Mouse (Mus musculus) lung, postnatal 36 days (tissue): ENCODE results near the gene Gtf2a2.

Experiments used
- DNase-seq: peaks from one replicate; pipeline ENCODE4 v3.0.0; 2022; ENCODE audit warnings: mixed read lengths

Gtf2a2 gene

DNA sequence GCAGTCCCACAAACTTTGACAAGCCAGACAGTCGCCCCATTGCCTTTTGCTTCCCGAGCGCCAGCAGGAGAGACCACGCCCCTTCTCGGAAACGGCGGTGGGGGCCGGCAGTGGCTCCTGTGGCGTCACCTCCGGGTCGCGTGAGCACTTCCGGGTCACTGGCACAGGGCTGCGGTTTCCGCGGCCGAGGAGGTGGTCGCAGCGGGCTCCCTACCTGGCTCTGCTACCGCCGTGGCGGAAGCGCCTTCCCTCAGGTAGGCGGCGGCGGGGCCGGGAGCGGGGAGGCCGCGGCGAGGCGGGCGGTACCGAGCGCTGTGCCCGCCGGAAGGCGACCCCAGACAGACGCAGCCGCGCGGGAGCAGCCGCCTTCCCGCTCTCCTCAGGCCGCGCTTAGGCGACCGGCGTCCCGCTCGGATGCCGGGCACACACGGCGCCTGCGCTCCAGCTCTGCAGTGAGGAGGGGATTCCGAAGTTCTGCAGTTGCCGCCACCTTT is at the start of gene Gtf2a2:
TSS of gene Gtf2a2 (plus strand) at position 143 of the 494 bp plus-strand sequence.
- DNase-seq = peak; percentile 95

GRCm38 (mm10) chr9:69964370-69964769 is 48.0 kb upstream of the Gtf2a2 start:
- no peak for DNase-seq

- no peak for DNase-seq
These were observed 26.8 kb upstream of the Gtf2a2 start for GRCm38 (mm10) chr9:69985526-69985925.

DNA sequence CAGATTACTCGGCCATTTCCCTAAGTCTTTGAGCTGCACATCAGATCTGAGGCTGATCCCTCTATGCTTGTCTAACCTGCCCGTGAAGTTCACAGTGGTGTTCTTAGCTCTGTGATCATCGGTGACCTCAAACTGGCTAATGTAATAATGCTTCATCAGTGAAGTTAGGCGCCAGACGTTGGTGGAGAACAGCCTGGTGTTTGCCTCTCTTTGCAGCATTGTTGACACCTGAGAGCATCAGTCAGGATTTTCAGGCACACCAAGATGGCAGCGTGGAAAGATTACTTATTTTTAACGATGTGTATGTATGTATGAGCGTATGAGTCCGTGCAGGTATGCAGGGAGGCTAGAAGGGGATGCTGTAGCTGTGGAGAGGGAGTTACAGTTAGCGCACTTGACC is 26.3 kb upstream of the Gtf2a2 start:
- no peak for DNase-seq

DNA sequence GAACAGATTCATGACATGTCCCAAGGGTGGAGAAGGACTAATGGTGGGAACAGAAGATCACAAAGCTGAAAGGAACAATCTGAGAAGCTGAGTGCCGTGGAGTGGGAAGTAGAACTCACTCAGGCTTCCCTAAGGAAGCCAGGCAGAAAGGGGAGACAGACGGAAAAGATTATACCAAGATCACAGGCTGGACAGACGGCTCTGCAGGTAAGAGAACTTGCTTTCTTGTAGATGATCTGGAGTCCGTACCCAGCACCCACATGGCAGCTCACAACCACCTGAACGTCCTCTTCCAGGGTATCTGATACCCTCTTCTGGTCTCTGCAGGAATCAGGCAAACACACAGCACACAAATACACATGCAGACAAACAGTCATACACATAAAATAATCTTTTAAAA is 25.8 kb upstream of the Gtf2a2 start:
- DNase-seq = no peak

- DNase-seq = peak; percentile 78
These were observed 24.8 kb upstream of the Gtf2a2 start for GRCm38 (mm10) chr9:69987579-69987978.

DNA sequence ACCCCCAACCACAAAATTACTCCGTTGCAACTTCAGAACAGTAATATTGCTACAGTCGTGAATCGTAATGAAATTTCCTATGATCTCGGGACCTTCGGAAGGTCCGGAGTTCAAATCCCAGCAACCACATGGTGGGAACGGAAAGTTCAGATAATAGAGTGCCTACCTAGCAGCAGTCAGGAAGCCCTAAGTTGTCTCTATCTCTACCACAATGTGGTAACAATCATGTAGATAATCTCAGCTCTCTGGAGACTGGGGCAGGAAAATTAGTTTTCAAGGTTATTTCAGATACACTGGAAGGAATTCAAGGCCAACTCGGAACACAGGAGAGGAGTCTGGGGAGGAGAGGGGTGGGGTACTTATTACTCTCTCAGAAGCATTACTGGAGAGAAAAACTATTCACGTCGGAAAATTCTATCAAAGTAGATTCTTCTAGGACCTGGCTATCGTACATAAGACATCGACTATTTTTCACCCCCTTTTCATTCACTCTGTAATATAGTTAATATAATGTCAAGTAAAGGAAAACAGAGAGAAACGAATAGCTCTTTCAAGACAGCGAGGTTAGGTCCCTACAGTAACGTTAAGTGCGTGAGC is 23.5 kb upstream of the Gtf2a2 start:
- DNase-seq = no peak

GRCm38 (mm10) chr9:69989303-69990121 is 22.8 kb upstream of the Gtf2a2 start, which contains the start of gene Bnip2:
Gene Bnip2, plus strand, starts transcription at chr9:69989466.
- DNase-seq = peak; percentile 97

DNA sequence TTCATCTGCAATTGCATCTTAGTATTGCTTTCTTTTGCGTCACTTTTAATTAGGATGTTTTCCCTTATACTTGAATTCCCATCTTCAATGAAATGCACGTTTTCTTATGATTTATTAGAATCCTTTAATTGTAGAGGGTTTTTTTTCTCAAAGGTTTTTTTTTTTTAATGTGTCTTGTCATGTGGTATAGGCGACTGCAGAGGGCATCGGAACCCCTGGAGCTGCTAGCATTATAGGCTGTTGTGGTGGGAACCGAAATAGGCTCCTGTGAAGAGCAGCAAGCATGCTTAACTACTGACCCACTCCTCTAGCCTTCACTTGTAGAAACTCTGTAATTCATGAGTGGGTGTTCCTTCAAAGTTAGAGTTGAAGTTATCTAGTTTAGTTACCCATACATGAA is 22.0 kb upstream of the Gtf2a2 start:
- no peak for DNase-seq

DNA sequence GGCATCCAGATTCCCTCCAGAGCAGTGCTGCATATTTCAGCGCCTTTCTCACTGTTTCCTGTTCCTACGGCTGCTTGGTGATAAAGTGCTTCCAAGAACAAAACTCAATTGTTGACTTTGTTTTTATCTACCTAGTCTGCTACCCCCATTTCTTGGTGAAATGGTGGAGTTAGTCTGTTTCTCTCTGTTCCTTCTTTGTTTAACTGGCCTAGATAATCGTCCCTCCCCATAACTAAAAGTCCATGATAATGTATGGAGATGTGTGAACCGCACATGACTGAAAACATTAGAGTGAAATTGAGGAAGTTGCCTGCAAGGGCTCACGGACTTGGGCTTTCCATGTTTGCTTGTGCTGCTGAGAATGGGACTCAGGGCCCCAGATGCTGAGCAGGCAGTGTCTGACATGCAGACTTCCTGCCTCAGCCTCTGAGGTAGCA is 19.5 kb upstream of the Gtf2a2 start:
- DNase-seq = peak; percentile 27

DNA sequence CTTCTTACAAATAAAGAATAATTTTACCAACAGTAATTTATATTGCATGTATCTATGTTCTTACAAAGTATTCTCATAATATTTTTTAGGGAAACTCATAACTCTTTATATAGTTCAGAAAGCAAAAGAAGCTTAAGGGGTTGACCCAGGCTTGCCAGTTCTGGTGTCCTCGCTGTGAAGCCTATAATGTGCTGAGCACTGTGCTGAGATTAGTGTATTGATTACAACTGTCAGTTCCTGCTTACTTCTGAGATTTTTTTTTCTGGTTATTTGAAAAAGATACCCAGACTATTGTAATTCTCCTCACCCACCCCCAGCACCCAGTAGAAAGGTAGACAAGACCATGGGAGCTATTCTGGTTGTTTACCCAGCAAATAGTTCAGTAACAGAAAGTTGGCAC is 18.9 kb upstream of the Gtf2a2 start:
- DNase-seq = no peak

- DNase-seq = no peak
These were observed 17.8 kb upstream of the Gtf2a2 start for GRCm38 (mm10) chr9:69994547-69994946.

DNA sequence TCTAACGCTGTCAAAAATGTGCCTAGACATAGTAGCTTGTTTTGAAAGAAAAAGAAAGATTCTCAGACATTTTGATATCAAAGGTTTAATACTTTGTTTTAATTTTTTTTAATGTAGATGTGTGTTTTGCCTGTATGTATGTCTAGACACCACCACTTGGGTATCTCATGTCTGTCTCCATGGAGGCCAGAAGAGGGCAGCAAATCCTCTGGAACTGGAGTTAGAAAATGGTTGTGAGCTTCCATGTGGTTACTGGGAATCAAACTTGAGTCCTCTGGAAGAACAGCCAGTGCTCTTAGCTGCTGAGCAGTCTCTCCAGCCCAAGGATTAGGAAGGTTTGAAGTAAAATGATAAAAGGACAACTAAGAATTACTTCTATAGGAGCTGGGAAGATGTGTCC is 13.0 kb upstream of the Gtf2a2 start:
- DNase-seq = no peak

GRCm38 (mm10) chr9:70003516-70003915 is 8.8 kb upstream of the Gtf2a2 start:
- DNase-seq = no peak

DNA sequence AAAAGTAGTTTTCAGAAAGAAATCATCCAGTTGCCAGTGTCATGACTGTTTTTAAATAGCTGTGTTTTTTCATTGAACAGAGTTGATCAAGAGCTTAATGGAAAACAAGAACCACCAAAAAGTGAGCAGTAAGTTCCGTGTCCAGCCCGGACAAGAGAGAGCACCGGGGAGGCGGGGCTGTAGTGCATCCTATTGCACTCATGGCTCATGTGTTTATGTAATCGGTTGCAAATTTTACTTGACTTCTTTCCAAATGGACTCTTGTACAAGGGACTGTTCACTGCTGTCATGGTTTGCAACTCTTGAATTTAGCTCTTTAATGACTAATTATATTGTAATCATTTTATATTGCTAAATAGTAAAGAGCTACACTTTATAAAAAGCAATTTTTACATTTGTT is 5.4 kb upstream of the Gtf2a2 start:
- DNase-seq = no peak

GRCm38 (mm10) chr9:70007506-70008248 is 4.7 kb upstream of the Gtf2a2 start:
- DNase-seq = no peak

- DNase-seq = no peak
These were observed 2.5 kb upstream of the Gtf2a2 start for GRCm38 (mm10) chr9:70009754-70010304.

DNA sequence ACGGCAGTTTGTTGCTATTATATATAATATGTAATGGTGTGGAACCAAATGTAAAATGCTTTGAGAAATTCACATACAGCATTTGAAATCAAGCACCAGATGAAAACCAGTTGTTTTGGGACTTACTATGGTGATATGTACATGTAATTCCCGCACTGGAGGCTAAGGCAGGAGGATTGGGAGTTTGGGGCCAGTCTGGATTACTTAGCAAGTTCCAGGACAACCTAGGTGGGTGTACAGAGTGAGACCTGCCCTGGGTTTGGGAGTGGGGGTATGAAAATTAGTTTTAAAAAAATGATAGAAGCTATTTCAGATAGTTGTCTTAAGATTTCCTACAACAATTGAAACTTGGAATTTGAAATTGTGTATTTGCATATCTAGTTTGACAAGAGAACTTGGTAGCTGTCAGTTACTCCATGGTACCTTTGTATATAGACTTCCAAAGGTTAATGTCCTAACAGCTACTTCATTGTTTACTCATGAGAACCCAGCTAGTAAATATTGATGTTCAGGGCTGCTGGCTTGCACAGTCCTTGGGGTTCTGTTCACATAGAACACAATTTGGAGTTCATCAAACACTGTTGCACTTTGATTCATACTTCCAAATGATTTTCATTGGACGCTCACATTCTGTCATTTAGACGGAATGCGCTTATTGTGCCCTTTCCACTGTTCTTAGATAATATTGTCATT is 1.4 kb upstream of the Gtf2a2 start:
- no peak for DNase-seq

- DNase-seq = no peak
These were observed 578 bp upstream of the Gtf2a2 start for GRCm38 (mm10) chr9:70011537-70012407.

DNA sequence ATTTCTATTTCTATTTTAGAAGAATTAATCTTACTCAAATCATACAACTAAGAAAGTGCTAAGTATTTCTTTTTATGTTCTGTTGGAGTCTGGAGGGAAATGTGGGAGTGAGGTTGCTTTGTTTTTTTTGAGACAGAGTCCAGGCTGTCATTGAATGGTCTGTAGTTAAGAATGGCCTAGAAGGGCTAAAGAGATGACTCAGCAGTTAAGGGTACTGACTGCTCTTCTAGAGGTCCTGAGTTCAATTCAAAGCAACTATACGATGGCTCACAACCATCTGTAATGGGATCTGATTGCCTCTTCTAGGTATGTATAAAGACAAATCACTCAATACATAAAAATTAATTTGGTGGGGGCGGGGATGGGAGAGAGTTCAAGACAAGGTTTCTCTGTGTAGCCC is 3.3 kb downstream of the Gtf2a2 start:
- DNase-seq = no peak

- peak; percentile 16 for DNase-seq
These were observed 6.5 kb downstream of the Gtf2a2 start for GRCm38 (mm10) chr9:70018879-70019278.

DNA sequence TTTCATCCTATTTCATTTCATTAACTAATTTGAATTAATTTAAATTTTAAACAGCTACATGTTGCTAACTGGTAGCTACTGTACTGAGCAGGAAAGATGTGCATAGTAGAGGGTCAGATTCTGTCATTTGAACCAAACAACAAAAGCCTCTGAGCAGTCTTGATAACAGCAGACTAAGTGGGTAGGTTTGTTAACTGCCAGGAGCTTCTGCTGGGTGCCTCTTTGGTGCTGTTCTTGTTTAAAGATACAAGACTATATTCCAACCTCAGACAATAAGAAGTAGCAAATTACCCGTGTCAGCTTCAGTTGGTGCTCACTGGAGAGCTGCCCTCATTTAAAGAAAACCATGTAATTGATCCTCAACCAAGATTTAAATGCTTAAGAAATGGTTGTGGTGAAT is 9.3 kb downstream of the Gtf2a2 start:
- DNase-seq = no peak
